8 mouse cellular contexts compared by ENCODE assay signal in the genomic region with DNA sequence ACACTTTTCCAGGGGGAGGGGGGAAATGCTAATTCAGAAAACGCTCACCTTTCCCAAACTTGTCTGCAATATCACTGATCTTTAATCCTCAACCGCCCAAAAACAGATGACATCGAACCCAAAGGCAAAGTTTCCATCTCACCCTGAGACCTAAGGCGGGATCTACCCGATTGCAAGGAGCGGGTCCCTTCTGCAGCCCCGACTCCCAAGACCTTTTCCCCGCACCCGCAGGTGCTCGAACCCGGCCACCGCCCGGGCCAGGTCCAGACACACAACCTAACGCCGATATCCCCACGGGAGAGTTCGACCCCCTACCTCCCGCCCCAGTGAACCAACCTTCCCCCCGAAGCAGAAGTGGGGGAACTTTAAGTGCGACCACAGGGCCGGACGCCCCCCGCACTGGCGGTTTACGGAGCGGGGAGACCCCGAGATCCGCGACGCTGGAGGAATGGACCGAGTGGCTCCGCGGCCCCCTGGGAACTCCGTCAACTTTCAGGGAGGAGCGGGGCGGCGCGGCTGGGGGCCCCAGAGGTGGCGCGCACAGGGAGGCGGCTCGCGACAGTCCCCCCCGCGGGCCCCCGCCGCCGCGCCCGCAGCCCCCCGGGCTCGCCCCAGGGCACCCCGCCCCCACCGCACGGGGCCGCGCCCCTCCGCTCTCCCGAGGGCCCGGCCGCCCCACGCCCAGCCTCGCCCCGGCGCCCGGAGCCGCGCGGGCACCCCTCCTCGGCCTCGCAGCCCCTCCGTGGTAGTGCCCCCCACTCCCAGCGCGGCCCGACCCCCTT. TPM values are rescaled to one million over a fixed set of nuclear protein-coding genes. Genes with fewer than 3 reads are reported as not detected.
A peak's percentile ranks its signal among the peaks of the same experiment; 100 is the strongest.
DNase-seq lines count a peak whose midpoint lies in the region; ATAC-seq and TF ChIP-seq lines count a peak whose summit lies in the region.

No protein-coding gene starts in this region.

- H3K36me3 ChIP-seq in embryonic facial prominence, embryonic 14.5 days (ENCODE audit: control insufficient read depth, insufficient read depth, low read length) = no peaks in the 10 kb centered on the region
- H3K36me3 ChIP-seq in limb, embryonic 11.5 days (ENCODE audit: control insufficient read depth, insufficient read depth, low read length) = no peaks in the 10 kb centered on the region
- H3K36me3 ChIP-seq in midbrain, postnatal 0 days (ENCODE audit: insufficient read depth, low read length) = no peaks in the 10 kb centered on the region

- WGBS in embryonic facial prominence, embryonic 14.5 days = 1% methylated on average over 23 of the region's 75 CpGs
- under 1% methylated on average over 48 of the region's 75 CpGs for WGBS in limb, embryonic 11.5 days
- WGBS in midbrain, postnatal 0 days = under 1% methylated on average over 34 of the region's 75 CpGs

- TF ChIP-seq CTCF in layer of hippocampus, adult 2 months (conservative IDR thresholded peaks at IDR 0.05) = no peak
- TF ChIP-seq CTCF in midbrain, postnatal 0 days (IDR thresholded peaks at IDR 0.05) = no peak

- H3K4me1 ChIP-seq in embryonic facial prominence, embryonic 14.5 days (ENCODE audit: control insufficient read depth, insufficient read depth, low read length) = peaks cover 17% of the 10 kb centered on the region
- no peaks in the 10 kb centered on the region for H3K4me1 ChIP-seq in limb, embryonic 11.5 days (ENCODE audit: control insufficient read depth, insufficient read depth, low read length)
- H3K4me1 ChIP-seq in midbrain, postnatal 0 days (ENCODE audit: insufficient read depth, low read length) = no peaks in the 10 kb centered on the region

- H3K27ac ChIP-seq in layer of hippocampus, adult 2 months = peak overlapping the region; percentile 100
- peak overlapping the region; percentile 99 for H3K27ac ChIP-seq in embryonic facial prominence, embryonic 14.5 days (replicated peaks; ENCODE audit: low read depth, low read length)
- H3K27ac ChIP-seq in limb, embryonic 11.5 days (replicated peaks; ENCODE audit: low read depth, low read length) = peak overlapping the region; percentile 95
- H3K27ac ChIP-seq in midbrain, postnatal 0 days (ENCODE audit: low read depth, low read length) = peak overlapping the region; percentile 100

- no peaks in the 10 kb centered on the region for H3K9me3 ChIP-seq in embryonic facial prominence, embryonic 14.5 days (ENCODE audit: control insufficient read depth, low read length)
- no peaks in the 10 kb centered on the region for H3K9me3 ChIP-seq in limb, embryonic 11.5 days (ENCODE audit: control insufficient read depth, low read length)
- no peaks in the 10 kb centered on the region for H3K9me3 ChIP-seq in midbrain, postnatal 0 days (ENCODE audit: low read length)

- H3K27me3 ChIP-seq in embryonic facial prominence, embryonic 14.5 days (replicated peaks; ENCODE audit: control insufficient read depth, insufficient read depth, low read length) = no peaks in the 10 kb centered on the region
- no peaks in the 10 kb centered on the region for H3K27me3 ChIP-seq in limb, embryonic 11.5 days (ENCODE audit: control insufficient read depth, insufficient read depth, low read length)
- H3K27me3 ChIP-seq in midbrain, postnatal 0 days (ENCODE audit: insufficient read depth, low read length) = no peaks in the 10 kb centered on the region

- peak; percentile 69 for ATAC-seq in embryonic facial prominence, embryonic 14.5 days (ENCODE audit: low read depth)
- peak; percentile 74 for ATAC-seq in limb, embryonic 11.5 days (ENCODE audit: insufficient number of reproducible peaks, low FRiP score, low TSS enrichment, low read depth)
- peak; percentile 56 for ATAC-seq in midbrain, postnatal 0 days (ENCODE audit: low FRiP score)

- intact Hi-C loops in heart, postnatal 14 days (cut with DNase I) = loop anchor here (2.0 to 5.0 kb wide), 5 partner anchors 75 to 255 kb away; no protein-coding TSS in a partner anchor

- H3K9ac ChIP-seq in embryonic facial prominence, embryonic 14.5 days (ENCODE audit: low read depth, low read length) = peak overlapping the region; percentile 99
- peak overlapping the region; percentile 94 for H3K9ac ChIP-seq in limb, embryonic 11.5 days (ENCODE audit: low read length)
- peak overlapping the region; percentile 99 for H3K9ac ChIP-seq in midbrain, postnatal 0 days (replicated peaks; ENCODE audit: low read length, poor library complexity, severe bottlenecking)

- DNase-seq in layer of hippocampus, adult 2 months (ENCODE audit: low spot score in 2 of 2) = no peak
- DNase-seq in layer of hippocampus, adult 11-12 months (ENCODE audit: low spot score) = no peak
- peak; percentile 40 to 56 for DNase-seq in adrenal gland, adult 18-20 months (ENCODE audit: low spot score in 2 of 2)
- DNase-seq in embryonic facial prominence, embryonic 14.5 days (ENCODE audit: low spot score) = peak; percentile 38
- peak; percentile 61 to 64 for DNase-seq in heart, postnatal 14 days
- DNase-seq in limb, embryonic 11.5 days (ENCODE audit: low spot score) = peak; percentile 55
- DNase-seq in midbrain, postnatal 0 days (ENCODE audit: low spot score) = peak; percentile 30
- DNase-seq in thymus, postnatal 14 days = peak; percentile 71

- H3K4me3 ChIP-seq in layer of hippocampus, adult 2 months = peak overlapping the region; percentile 89
- H3K4me3 ChIP-seq in embryonic facial prominence, embryonic 14.5 days (ENCODE audit: low read depth, low read length) = peak overlapping the region; percentile 96
- peak overlapping the region; percentile 90 for H3K4me3 ChIP-seq in limb, embryonic 11.5 days (ENCODE audit: low read depth, low read length)
- peak overlapping the region; percentile 96 for H3K4me3 ChIP-seq in midbrain, postnatal 0 days (ENCODE audit: low read depth, low read length)

- H3K4me2 ChIP-seq in embryonic facial prominence, embryonic 14.5 days (ENCODE audit: low read depth, low read length) = peak overlapping the region; percentile 86
- H3K4me2 ChIP-seq in limb, embryonic 11.5 days (ENCODE audit: low read depth, severe bottlenecking) = peak overlapping the region; percentile 71
- peak overlapping the region; percentile 93 for H3K4me2 ChIP-seq in midbrain, postnatal 0 days (ENCODE audit: low read depth, low read length, poor library complexity, severe bottlenecking)

RNA-seq across cellular contexts. Expression of gene Mef2a, which starts 0.6 kb away (rescaled TPM):
- 100 to 1,000 TPM; 151 to 157 TPM for total RNA-seq in layer of hippocampus, adult 2 months (2021)
- 10 to 100 TPM; 45.7 to 57.1 TPM for total RNA-seq in adrenal gland, adult 18-20 months (2021)
- 53.8 and 59.1 TPM in 2 replicates for polyA plus RNA-seq in embryonic facial prominence, embryonic 14.5 days (2014; fragmentation: Nextera tagmentation; extraction: Ambion mirVana)
- 100 to 1,000 TPM; 157 to 165 TPM for total RNA-seq in heart, postnatal 14 days (2021)
- 24.0 and 27.3 TPM in 2 replicates for polyA plus RNA-seq in limb, embryonic 11.5 days (2014; fragmentation: Nextera tagmentation; extraction: Ambion mirVana)
- 62.4 and 73.3 TPM in 2 replicates for total RNA-seq in midbrain, postnatal 0 days (2014; rRNA removed)
- polyA plus RNA-seq in midbrain, postnatal 0 days (2015; fragmentation: Nextera tagmentation; extraction: Ambion mirVana) = 35.7 and 40.4 TPM in 2 replicates

Comparison
In these comparisons a context has a peak if more than half of its experiments do, and no peak if none do; other contexts are left out.
1. DNase-seq: peak in adrenal gland, adult 18-20 months (2 of 2), embryonic facial prominence, embryonic 14.5 days (single experiment), heart, postnatal 14 days (2 of 2), limb, embryonic 11.5 days (single experiment), midbrain, postnatal 0 days (single experiment) and thymus, postnatal 14 days (single experiment); none in layer of hippocampus, adult 2 months (0 of 2) and layer of hippocampus, adult 11-12 months (single experiment).
2. Peak in every context shown above with its lines, with median percentiles within 50 percentile points of each other: H3K27ac ChIP-seq, H3K4me3 ChIP-seq, ATAC-seq, H3K4me2 ChIP-seq and H3K9ac ChIP-seq.